Mouse (Mus musculus): ENCODE data around the gene Gpam. TPM values are rescaled to one million over a fixed set of nuclear protein-coding genes. Genes with fewer than 3 reads are reported as not detected.

Gpam gene
- total and polyA plus RNA-seq, 3 experiments: 8.8 to 12.5 (median 12.3) TPM

DNA sequence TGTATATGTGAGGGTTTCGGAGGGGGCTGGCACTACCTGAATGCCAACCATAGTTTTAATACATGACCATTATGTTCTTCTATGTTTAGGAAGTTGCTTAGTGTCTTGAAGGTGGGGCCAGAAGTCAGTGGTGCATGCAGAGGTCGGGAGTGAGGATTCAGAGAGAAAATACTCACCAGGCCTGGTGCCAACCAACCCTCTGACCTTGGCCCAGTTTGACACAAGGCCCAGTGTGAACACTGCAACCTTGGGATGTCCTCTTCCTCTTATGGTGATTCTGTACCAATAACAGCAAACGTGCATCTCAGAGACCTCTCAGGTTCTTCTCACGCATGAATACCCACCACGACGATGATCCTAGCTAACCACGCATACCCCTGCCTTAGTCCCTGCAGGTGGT, 11.5 kb upstream of the Gpam start:
- Histone ChIP-seq H3K9ac (ENCODE audit: insufficient read depth, low read depth) (no peak overlapping the region), H3K9me3 (replicated peaks; ENCODE audit: low read length) (no peaks in the 10 kb centered on the region), H3K36me3 (replicated peaks in 1 of 2; ENCODE audit: control insufficient read depth in 1 of 2, insufficient read depth in 1 of 2, low read length in 1 of 2) (no peaks in the 10 kb centered on the region), H3K27ac (ENCODE audit: insufficient read depth, low read depth) (no peak overlapping the region), H3K4me2 (ENCODE audit: insufficient read depth, low read depth, poor library complexity, severe bottlenecking) (no peak overlapping the region), H3K79me2 (replicated peaks; ENCODE audit: control insufficient read depth, extremely low read depth, insufficient read depth, poor library complexity, severe bottlenecking) (no peaks in the 10 kb centered on the region), H3K4me3 (replicated peaks in 1 of 3; ENCODE audit: low read depth in 2 of 3, low read length in 2 of 3, poor library complexity in 1 of 3) (no peak overlapping the region), H3K4me1 (ENCODE audit: control insufficient read depth in 1 of 2, insufficient read depth in 2 of 2) (peaks cover 0 to 41% of the 10 kb centered on the region in 2 experiments; a peak in 2 of 4 replicates), H3K27me3 (replicated peaks) (no peaks in the 10 kb centered on the region)
- dilution Hi-C loops (cut with MboI; ENCODE audit: extremely low pct_ligation_motif_present, extremely low pct_unique_long_range_greater_than_20kb, low sequenced_read_pairs) (no loop called here), in situ Hi-C loops (cut with MboI; ENCODE audit: low pct_ligation_motif_present, low pct_unique_long_range_greater_than_20kb, low sequenced_read_pairs) (loop anchor here (5.0 kb wide), 1 partner anchor 36 kb away; no protein-coding TSS in a partner anchor)
- TF ChIP-seq TBP (conservative IDR thresholded peaks at IDR 0.05; ENCODE audit: low read depth, low read length): no peak
- no peak for TF ChIP-seq UBTF (IDR thresholded peaks at IDR 0.05; ENCODE audit: low read depth, low read length)
- no peak for TF ChIP-seq CHD1 (IDR thresholded peaks at IDR 0.05; ENCODE audit: low read depth, low read length)
- no peak for TF ChIP-seq GABPA (IDR thresholded peaks at IDR 0.05; ENCODE audit: insufficient replicate concordance, low read depth, low read length)
- TF ChIP-seq JUND (conservative IDR thresholded peaks at IDR 0.05; ENCODE audit: low read depth, low read length): no peak
- TF ChIP-seq ZKSCAN1 (IDR thresholded peaks at IDR 0.05; ENCODE audit: borderline replicate concordance, low read depth, low read length): no peak
- no peak for TF ChIP-seq SIN3A (IDR thresholded peaks at IDR 0.05; ENCODE audit: low read length)
- TF ChIP-seq TCF12 (IDR thresholded peaks at IDR 0.05; ENCODE audit: low read depth, low read length): no peak
- TF ChIP-seq NRF1 (IDR thresholded peaks at IDR 0.05; ENCODE audit: low read depth, low read length): no peak
- no peak for TF ChIP-seq USF1 (IDR thresholded peaks at IDR 0.05; ENCODE audit: low read depth, low read length)
- no peak for TF ChIP-seq MXI1 (IDR thresholded peaks at IDR 0.05; ENCODE audit: low read depth, low read length)
- no peak for TF ChIP-seq RAD21 (IDR thresholded peaks at IDR 0.05; ENCODE audit: low read depth, low read length)
- no peak for TF ChIP-seq USF2 (conservative IDR thresholded peaks at IDR 0.05; ENCODE audit: low read depth, low read length)
- TF ChIP-seq IRF4 (IDR thresholded peaks at IDR 0.05; ENCODE audit: low read depth, low read length): no peak
- no peak for TF ChIP-seq ZMIZ1 (IDR thresholded peaks at IDR 0.05; ENCODE audit: low read depth, low read length)
- TF ChIP-seq CHD2 (IDR thresholded peaks at IDR 0.05; ENCODE audit: low read length): no peak
- no peak for TF ChIP-seq POLR2AphosphoS2 (IDR thresholded peaks at IDR 0.05; ENCODE audit: low read depth, low read length)
- TF ChIP-seq CTCF (conservative IDR thresholded peaks at IDR 0.05 in 1 of 2, IDR thresholded peaks at IDR 0.05 in 1 of 2; ENCODE audit: low read depth in 2 of 2, low read length in 2 of 2): no peak
- no peak for TF ChIP-seq KAT2A (IDR thresholded peaks at IDR 0.05; ENCODE audit: insufficient replicate concordance, low read length)
- no peak for TF ChIP-seq SMC3 (IDR thresholded peaks at IDR 0.05; ENCODE audit: low read depth, low read length)
- no peak for DNase-seq (ENCODE audit: extremely low read depth)

GRCm38 (mm10) chr19:55137884-55138283, 10.8 kb upstream of the Gpam start:
- Histone ChIP-seq H3K36me3 (replicated peaks in 1 of 2; ENCODE audit: control insufficient read depth in 1 of 2, insufficient read depth in 1 of 2, low read length in 1 of 2) (no peaks in the 10 kb centered on the region), H3K27me3 (replicated peaks) (no peaks in the 10 kb centered on the region), H3K4me1 (ENCODE audit: control insufficient read depth in 1 of 2, insufficient read depth in 2 of 2) (peaks cover 0 to 41% of the 10 kb centered on the region in 2 experiments; a peak in 2 of 4 replicates), H3K9ac (ENCODE audit: insufficient read depth, low read depth) (no peak overlapping the region), H3K4me2 (ENCODE audit: insufficient read depth, low read depth, poor library complexity, severe bottlenecking) (no peak overlapping the region), H3K9me3 (replicated peaks; ENCODE audit: low read length) (no peaks in the 10 kb centered on the region), H3K79me2 (replicated peaks; ENCODE audit: control insufficient read depth, extremely low read depth, insufficient read depth, poor library complexity, severe bottlenecking) (no peaks in the 10 kb centered on the region), H3K27ac (ENCODE audit: insufficient read depth, low read depth) (no peak overlapping the region), H3K4me3 (replicated peaks in 1 of 3; ENCODE audit: low read depth in 2 of 3, low read length in 2 of 3, poor library complexity in 1 of 3) (no peak overlapping the region)
- in situ Hi-C loops (cut with MboI; ENCODE audit: low pct_ligation_motif_present, low pct_unique_long_range_greater_than_20kb, low sequenced_read_pairs) (loop anchor here (5.0 kb wide), 1 partner anchor 36 kb away; no protein-coding TSS in a partner anchor), dilution Hi-C loops (cut with MboI; ENCODE audit: extremely low pct_ligation_motif_present, extremely low pct_unique_long_range_greater_than_20kb, low sequenced_read_pairs) (no loop called here)
- TF ChIP-seq PAX5 (IDR thresholded peaks at IDR 0.05; ENCODE audit: low read length) (no peak), TBP (conservative IDR thresholded peaks at IDR 0.05; ENCODE audit: low read depth, low read length) (no peak), MAFK (IDR thresholded peaks at IDR 0.05; ENCODE audit: insufficient replicate concordance, low read length) (no peak), ELF1 (IDR thresholded peaks at IDR 0.05; ENCODE audit: low read depth, low read length) (no peak), TCF12 (IDR thresholded peaks at IDR 0.05; ENCODE audit: low read depth, low read length) (no peak), MYC (IDR thresholded peaks at IDR 0.05; ENCODE audit: low read depth, low read length) (no peak), USF1 (IDR thresholded peaks at IDR 0.05; ENCODE audit: low read depth, low read length) (no peak)
- no peak for DNase-seq (ENCODE audit: extremely low read depth)
